Mouse (Mus musculus) brain, embryonic 14.5 days (tissue): ENCODE measurements around the gene Tead1.

ENCODE experiments used
- CTCF ChIP-seq: fragments of 200-500 bp; IDR thresholded peaks from 2 replicates; pipeline ENCODE4 v1.5.1; 2012; ENCODE audit warnings: inconsistent platforms, mild to moderate bottlenecking, moderate library complexity, borderline replicate concordance; ENCODE audit not compliant: insufficient read depth, insufficient read length; ENCODE audit errors: extremely low read depth
- POLR2A ChIP-seq: fragments of 200-500 bp; IDR thresholded peaks from 2 replicates; pipeline ENCODE4 v1.6.1; 2012; ENCODE audit warnings: mild to moderate bottlenecking, inconsistent platforms, borderline replicate concordance; ENCODE audit not compliant: poor library complexity, insufficient read depth, insufficient read length, severe bottlenecking; ENCODE audit errors: extremely low read depth

- no peak for TF ChIP-seq POLR2A
- TF ChIP-seq CTCF = no peak
These were observed 243.7 kb downstream of the Tead1 start for GRCm38 (mm10) chr7:112922801-112923200.
